Mouse (Mus musculus) NIH3T3 (cell line): Measurements from ENCODE around the gene Pigk.

Source experiments
- DNase-seq: peaks from one replicate; pipeline ENCODE4 v3.0.0-alpha.2; 2012; ENCODE audit warnings: low read depth

Pigk gene

GRCm38 (mm10) chr3:152942985-152943384 is 229.1 kb downstream of the Pigk start:
- no peak for DNase-seq

GRCm38 (mm10) chr3:152944766-152945165 is 230.9 kb downstream of the Pigk start:
- no peak for DNase-seq

DNA sequence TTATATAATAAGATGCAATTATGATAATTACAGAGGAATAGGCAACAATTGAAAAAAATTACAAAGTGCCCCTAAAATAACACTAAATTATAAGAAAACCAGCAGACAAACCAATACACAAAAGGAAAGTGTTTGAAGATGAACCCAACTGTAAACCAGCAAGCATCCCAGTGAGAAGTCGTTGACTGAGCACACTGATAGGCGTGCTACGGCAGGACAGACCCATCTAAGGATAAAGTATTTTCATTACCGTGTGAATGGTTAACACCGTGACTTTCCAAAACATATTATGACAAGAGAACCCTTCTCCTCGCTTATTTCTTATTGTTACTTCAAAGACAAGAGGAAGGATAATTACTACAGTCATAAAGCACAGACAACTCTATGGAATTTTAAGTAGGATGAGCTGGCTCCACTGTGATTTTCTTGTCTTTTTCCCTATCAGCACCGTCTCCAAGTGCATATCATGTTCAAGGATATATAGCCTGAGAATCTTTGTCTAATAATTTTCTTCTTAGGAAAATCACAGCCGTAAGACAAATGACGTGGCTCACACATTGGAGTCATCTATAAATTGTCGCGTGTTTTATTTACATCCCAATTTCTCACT is 233.2 kb downstream of the Pigk start:
- no peak for DNase-seq

DNA sequence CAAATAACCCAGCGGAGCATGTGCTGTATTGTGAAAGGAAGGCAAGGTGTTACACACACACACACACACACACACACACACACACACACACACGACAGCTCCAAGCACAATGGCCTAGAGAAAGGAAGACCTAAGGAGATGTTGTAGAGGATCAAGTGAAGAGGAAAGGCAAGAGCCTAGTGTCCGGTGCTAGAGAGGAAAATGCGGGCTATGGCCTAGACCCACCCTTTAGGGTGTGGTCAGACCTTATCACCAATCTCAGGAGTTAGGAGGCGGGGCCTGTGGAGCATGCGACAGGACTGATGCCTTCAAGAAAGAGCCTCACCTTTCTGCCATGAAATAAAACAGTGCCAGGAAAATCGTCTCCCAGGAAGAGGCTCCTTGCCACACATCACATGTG is 234.7 kb downstream of the Pigk start:
- DNase-seq: no peak

GRCm38 (mm10) chr3:152949233-152949777 is 235.4 kb downstream of the Pigk start:
- DNase-seq: no peak

GRCm38 (mm10) chr3:152950299-152950698 is 236.4 kb downstream of the Pigk start:
- no peak for DNase-seq

- no peak for DNase-seq
Measured at GRCm38 (mm10) chr3:152950914-152951313, 237.0 kb downstream of the Pigk start.

DNA sequence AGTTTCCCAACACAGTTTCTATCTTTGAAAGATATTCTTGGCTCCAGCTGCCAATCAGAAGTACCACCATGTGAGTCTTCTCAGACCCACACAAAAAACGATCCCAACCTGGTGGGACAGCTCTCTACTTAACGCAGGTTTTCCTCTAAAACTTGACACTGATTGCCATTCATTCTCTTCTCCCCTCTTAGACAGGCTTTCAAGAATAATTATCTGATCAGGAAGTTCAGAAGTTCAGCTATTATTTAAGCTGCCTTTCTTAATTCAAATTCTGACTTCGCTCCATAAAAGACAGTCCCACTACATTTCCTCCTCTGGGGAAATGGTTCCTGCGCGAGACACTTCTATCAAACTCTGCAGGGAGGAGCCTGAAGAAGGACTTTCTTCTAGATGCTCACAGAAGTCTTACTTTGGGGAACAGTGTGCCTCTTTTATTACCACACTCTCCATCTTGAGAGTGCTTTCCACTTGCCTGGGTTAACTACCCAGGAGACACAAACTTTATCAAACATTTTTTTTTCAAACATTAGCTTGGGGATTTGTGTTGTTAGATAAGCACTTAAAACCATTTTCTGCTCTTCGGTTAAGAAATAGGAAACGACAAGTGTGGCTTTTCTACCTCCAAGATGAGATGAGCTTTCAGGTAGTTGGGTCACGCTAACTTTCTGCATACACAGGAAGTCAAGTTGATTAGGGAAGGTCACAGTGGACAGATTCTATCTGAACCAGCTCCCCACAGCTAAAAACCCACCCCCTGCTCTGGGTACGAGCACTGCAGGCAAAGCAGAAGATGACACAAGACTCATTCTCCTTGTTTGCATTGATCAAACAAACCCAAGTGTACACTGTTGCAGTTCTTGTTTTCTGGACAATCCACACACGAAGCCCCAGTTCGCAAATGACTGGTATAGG is 238.0 kb downstream of the Pigk start:
- DNase-seq: no peak

- no peak for DNase-seq
Measured at GRCm38 (mm10) chr3:152956038-152956437, 242.1 kb downstream of the Pigk start.

- no peak for DNase-seq
Measured at GRCm38 (mm10) chr3:152956771-152957170, 242.9 kb downstream of the Pigk start.

DNA sequence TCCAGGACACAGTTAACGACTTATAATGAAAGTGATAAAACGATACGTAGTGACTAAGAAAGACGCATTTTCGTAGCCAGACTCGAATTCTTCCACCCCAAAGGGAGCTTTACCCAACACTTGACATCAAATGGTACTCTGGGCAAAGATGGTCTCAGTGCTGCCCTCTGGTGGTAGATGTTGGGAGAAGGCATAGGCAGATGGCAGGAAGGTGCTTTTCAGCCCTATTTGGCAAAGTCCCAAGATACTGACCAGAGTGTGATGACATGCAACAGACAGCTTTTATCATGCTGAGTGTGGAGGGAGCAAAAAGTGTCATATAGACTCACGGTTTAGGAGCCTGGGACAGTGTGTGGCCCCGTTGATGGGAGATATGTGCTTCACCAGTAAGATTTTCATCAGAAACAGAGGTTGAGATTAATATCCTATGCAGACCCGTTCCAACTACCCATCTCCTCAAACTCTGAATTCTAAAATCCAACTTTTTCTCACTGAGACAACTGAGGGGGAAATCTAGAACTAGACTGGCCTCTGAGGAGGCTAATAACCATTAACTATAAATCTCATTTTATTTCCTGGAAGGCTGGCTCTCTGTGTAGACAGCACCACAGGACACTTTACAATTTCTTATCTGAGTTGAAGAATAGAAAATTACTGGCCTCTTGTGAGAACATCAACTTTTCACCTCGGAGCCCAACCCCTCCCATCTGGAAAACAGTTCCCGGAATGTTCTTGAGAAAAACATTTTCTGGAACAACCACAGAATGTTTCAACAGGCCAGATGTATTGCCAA is 244.7 kb downstream of the Pigk start:
- DNase-seq: peak; percentile 62

DNA sequence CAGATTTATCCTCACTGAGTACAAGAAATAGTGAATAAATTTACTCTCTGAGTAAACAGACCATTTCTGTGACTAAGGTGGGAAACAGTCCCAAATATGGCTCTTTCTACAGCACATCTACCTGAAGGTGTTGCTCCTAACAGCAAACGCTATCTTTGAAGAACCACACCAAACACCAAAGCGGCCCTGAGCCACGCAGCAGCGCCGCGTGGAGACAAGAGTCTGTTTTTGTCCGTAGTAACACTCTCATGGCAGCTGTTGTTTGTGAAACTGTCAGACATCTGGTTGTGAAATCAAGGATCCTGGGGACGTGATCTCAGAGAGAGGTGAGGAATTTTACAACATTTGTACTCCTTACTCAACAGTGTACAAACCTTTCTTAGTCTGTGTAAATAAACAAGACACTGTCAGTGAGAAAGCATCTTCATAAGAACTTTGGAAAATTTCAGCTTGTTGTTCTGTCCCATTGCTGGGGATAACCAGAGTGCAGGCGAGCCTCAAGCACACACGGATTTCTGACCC is 248.0 kb downstream of the Pigk start:
- DNase-seq: no peak

- no peak for DNase-seq
Measured at GRCm38 (mm10) chr3:152969774-152970347, 256.0 kb downstream of the Pigk start.

- no peak for DNase-seq
Measured at GRCm38 (mm10) chr3:152971373-152971772, 257.5 kb downstream of the Pigk start.

DNA sequence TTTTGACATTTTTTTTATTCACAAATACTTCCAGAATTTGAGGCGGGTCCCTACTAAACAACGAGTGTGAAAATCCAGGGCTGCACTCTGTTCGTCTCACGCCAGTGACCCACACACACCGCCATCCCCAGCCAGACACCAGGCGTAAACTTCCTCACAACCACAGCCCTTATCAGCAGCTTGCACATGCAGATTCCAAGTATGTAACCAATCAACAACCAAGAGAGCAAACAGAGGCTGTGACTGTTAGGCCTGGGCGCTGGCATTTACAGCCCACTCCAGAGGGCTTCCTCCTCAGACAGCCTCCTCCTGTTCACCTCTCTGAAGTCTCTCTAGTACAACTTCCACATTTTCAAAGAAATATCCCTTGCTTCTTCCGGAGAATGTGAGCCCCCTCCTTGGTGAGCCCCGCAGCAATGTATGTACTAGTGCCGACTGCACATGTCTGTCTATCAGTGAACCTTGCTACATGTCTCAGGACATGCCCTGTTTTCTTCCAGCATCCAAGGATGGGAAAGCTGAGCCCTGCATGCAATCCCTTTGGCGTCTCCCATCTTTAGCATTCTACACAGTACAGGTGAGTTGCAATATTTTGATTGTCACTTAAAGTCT is 265.7 kb downstream of the Pigk start:
- no peak for DNase-seq

- DNase-seq: peak; percentile 6
Measured at GRCm38 (mm10) chr3:152980431-152980830, 266.5 kb downstream of the Pigk start.

- no peak for DNase-seq
Measured at GRCm38 (mm10) chr3:152980978-152981974, 267.4 kb downstream of the Pigk start.

- DNase-seq: no peak
Measured at GRCm38 (mm10) chr3:152981988-152982387, 268.1 kb downstream of the Pigk start, which contains the start of gene St6galnac5. Gene St6galnac5 (minus strand): TSS chr3:152982246.

DNA sequence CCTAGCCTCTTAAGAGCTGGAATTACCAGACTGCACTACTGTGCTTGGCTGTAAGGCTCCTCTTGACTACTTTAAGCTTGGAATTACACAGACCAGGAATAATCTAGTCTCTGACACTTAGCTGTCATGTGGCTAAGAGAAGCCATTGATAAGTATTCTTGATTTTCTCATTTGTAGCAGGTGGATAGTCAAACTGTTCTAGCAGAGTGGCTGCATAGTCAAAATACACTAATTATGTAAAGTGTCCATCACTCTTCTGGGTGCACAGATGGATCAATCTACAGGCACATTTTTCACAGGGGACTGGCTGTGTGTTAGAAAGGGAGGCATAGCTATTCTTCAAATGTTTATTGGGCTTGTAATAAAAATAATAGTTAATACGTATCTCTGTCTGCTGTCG is 276.9 kb downstream of the Pigk start:
- DNase-seq: no peak

- no peak for DNase-seq
Measured at GRCm38 (mm10) chr3:152993608-152994007, 279.7 kb downstream of the Pigk start.
